Mouse (Mus musculus) liver, embryonic 16.5 days (tissue): ENCODE data around the gene Olfr789. TPM values are rescaled to one million over a fixed set of nuclear protein-coding genes. Genes with fewer than 3 reads are reported as not detected.

ENCODE experiments used
- polyA plus RNA-seq: library from polyadenylated mRNA; unstranded; fragments of >200 nt; fragmentation: Nextera tagmentation; extraction: Ambion mirVana; gene quantifications from 2 replicates; pipeline ENCODE4 v1.2.1, GENCODE M21; 2015

Olfr789 gene
- polyA plus RNA-seq, 1 experiment from 2014 or later, result not detected

Other genes with a start within 250 kb of the Olfr789 start
- not detected in 2 replicates for gene Olfr774, start 248.5 kb upstream of the Olfr789 start, polyA plus RNA-seq
- not detected in 2 replicates for gene Olfr775, start 236.3 kb upstream of the Olfr789 start, polyA plus RNA-seq
- not detected in 2 replicates for gene Olfr776, start 225.6 kb upstream of the Olfr789 start, polyA plus RNA-seq
- gene Olfr777, start 213.3 kb upstream of the Olfr789 start, polyA plus RNA-seq, result not detected in 2 replicates
- not detected in 2 replicates for gene Olfr780, start 166.6 kb upstream of the Olfr789 start, polyA plus RNA-seq
- gene Olfr781, start 155.9 kb upstream of the Olfr789 start, polyA plus RNA-seq, result not detected in 2 replicates
- not detected in 2 replicates for gene Olfr782, start 135.9 kb upstream of the Olfr789 start, polyA plus RNA-seq
- 0.04 TPM in 1 of 2 replicates, not detected in the other for gene Olfr784, start 100.7 kb upstream of the Olfr789 start, polyA plus RNA-seq
- not detected in 2 replicates for gene Olfr785, start 79.3 kb upstream of the Olfr789 start, polyA plus RNA-seq
- not detected in 2 replicates for gene Olfr786, start 57.4 kb upstream of the Olfr789 start, polyA plus RNA-seq
- not detected in 2 replicates for gene Olfr787, start 22.9 kb upstream of the Olfr789 start, polyA plus RNA-seq
- gene Olfr788, start 13.8 kb upstream of the Olfr789 start, polyA plus RNA-seq, result not detected in 2 replicates
- gene Olfr790, start 13.7 kb downstream of the Olfr789 start, polyA plus RNA-seq, result not detected in 2 replicates
- not detected in 2 replicates for gene Olfr791, start 37.0 kb downstream of the Olfr789 start, polyA plus RNA-seq
- not detected in 2 replicates for gene Olfr792, start 54.4 kb downstream of the Olfr789 start, polyA plus RNA-seq
- not detected in 2 replicates for gene Olfr794, start 82.9 kb downstream of the Olfr789 start, polyA plus RNA-seq
- not detected in 2 replicates for gene Olfr796, start 127.8 kb downstream of the Olfr789 start, polyA plus RNA-seq
- not detected in 2 replicates for gene Olfr798, start 143.2 kb downstream of the Olfr789 start, polyA plus RNA-seq
- not detected in 2 replicates for gene Olfr799, start 152.7 kb downstream of the Olfr789 start, polyA plus RNA-seq
- gene Olfr800, start 172.9 kb downstream of the Olfr789 start, polyA plus RNA-seq, result not detected in 2 replicates
- not detected in 2 replicates for gene Olfr801, start 189.1 kb downstream of the Olfr789 start, polyA plus RNA-seq
- gene Olfr802, start 203.4 kb downstream of the Olfr789 start, polyA plus RNA-seq, result not detected in 2 replicates
- not detected in 2 replicates for gene Olfr803, start 209.5 kb downstream of the Olfr789 start, polyA plus RNA-seq
- gene Olfr804, start 218.5 kb downstream of the Olfr789 start, polyA plus RNA-seq, result not detected in 2 replicates
- not detected in 2 replicates for gene Olfr805, start 244.6 kb downstream of the Olfr789 start, polyA plus RNA-seq